Mouse (Mus musculus): ENCODE results near the gene Ctla4. TPM values are rescaled to one million over a fixed set of nuclear protein-coding genes. Genes with fewer than 3 reads are reported as not detected.
A peak's percentile ranks its signal among the peaks of the same experiment; 100 is the strongest.

Ctla4 gene
- polyA plus RNA-seq, 1 experiment from 2014 or later: not detected

DNA sequence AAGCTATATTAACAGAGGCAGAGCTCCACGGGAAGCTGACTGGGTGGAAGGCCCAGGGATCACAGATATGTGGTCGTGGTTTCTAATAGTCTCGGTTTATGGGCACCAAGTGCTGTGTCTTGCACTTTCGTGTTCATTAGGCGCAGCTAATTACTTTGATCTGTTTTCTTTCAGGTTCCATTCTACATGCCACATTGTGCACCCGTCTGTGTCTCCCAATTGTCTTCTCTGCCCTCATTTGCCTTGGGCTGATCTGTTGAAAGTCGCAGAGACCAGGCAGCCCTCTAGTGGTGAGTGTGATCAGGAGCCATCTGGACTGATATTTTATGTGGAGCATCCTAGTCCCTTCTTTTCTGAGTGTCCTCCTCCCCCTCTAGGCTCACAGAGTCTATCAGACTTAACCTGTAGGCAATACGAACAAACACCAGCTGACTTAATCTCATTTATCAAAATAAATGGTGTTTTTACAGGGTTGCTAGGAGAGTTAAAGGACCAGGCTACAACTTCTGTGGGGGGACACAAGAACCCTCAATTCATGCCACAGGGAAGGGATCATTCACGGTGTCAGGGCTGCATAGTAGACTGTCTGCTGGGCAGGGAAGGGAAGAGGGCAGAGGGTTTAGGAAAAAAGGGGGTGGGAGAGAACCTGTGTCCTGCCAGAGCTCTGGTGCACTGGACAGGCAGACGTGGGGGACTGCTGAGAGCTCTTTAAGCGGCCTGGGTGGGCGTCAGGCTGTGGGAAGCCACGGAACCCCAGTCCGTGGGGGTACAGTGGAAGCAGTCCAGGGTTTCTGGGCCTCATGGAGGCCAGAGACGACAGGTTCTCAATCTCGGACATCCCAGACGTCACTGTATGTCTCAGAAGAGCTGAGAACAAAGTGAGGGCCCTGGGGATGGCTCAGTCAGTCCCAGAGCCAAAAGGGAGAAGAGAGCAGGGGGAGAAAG, 18.2 kb upstream of the Ctla4 start:
- Histone ChIP-seq H3K4me2 (replicated peaks) (no peak overlapping the region), H3K27ac (no peak overlapping the region), H3K9me3 (no peaks in the 10 kb centered on the region), H3K9ac (replicated peaks) (no peak overlapping the region), H3K27me3 (no peaks in the 10 kb centered on the region), H3K36me3 (no peaks in the 10 kb centered on the region), H3K4me3 (replicated peaks) (no peak overlapping the region), H3K4me1 (replicated peaks) (0 out of 2 replicates have a peak, but pooled peaks cover 2% of the 10 kb centered on the region)
- 63% methylated on average over 17 of the region's 17 CpGs for WGBS
- ATAC-seq: peak; percentile 67

DNA sequence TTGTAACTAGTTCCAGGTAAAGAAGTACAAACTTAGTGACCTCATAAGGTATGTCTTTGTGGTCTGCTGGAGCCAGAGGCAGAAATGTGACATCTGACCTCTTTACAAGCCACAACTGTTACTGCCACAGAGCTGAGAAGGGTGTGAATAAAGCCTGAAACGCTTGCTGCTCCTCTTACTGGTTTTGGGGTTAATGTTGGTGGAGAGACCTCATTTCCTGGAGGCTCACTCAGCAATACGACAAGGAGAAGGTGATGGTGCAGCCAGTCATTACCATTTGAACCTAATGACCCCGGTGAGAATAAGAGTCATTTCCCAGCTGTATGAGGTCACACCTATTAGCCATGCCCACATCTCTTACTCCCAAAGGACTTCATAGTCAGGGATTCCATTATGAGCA, 11.5 kb upstream of the Ctla4 start:
- Histone ChIP-seq H3K27me3 (no peaks in the 10 kb centered on the region), H3K9me3 (no peaks in the 10 kb centered on the region), H3K4me2 (replicated peaks) (no peak overlapping the region), H3K4me3 (replicated peaks) (no peak overlapping the region), H3K27ac (no peak overlapping the region), H3K4me1 (replicated peaks) (no peaks in the 10 kb centered on the region), H3K9ac (replicated peaks) (no peak overlapping the region), H3K36me3 (no peaks in the 10 kb centered on the region)
- ATAC-seq: no peak
- WGBS: 66% methylated on average over 3 of the region's 3 CpGs

DNA sequence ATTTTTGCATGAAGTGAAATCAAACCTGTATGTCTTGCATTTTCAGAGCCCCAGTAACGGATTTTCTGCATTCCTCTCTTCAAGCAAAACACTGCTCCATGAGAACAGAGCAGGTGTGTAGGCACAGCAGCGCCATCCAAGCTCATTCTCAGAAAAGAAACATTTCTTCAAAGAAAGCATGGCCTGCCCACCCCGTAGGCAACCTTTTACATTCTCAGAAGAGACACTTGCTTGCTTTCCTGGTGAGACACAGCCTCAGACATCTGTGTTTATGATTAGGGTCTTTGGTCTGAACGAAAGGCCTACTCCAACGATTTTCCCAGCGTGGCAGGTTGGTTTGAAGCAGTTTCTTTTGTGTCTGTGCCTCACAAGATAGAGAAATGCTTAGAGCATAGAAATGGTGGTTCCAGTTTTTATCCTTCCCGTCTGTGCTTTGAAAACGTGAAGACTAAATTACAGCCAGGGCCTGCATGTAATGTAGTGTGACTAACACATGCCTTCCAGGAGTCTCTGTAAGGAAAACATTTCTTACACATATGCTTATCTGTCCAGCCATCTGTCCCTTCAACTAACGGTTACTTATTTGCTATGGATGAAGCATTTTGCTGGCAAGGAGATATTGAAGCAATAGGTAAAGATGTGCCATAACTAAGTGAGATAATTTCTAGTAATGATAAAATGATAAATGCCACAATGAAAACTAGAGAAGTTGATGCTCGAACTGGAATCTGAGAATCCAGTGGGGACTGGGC, 6.5 kb upstream of the Ctla4 start:
- H3K36me3 ChIP-seq: no peaks in the 10 kb centered on the region
- no peaks in the 10 kb centered on the region for H3K27me3 ChIP-seq
- no peak overlapping the region for H3K4me3 ChIP-seq (replicated peaks)
- no peaks in the 10 kb centered on the region for H3K4me1 ChIP-seq (replicated peaks)
- WGBS: 70% methylated on average over 10 of the region's 10 CpGs
- no peaks in the 10 kb centered on the region for H3K9me3 ChIP-seq
- no peak overlapping the region for H3K4me2 ChIP-seq (replicated peaks)
- peak overlapping the region; percentile 49; the same call in 1 of the 2 replicates for H3K27ac ChIP-seq
- H3K9ac ChIP-seq (replicated peaks): no peak overlapping the region
- no peak for ATAC-seq

DNA sequence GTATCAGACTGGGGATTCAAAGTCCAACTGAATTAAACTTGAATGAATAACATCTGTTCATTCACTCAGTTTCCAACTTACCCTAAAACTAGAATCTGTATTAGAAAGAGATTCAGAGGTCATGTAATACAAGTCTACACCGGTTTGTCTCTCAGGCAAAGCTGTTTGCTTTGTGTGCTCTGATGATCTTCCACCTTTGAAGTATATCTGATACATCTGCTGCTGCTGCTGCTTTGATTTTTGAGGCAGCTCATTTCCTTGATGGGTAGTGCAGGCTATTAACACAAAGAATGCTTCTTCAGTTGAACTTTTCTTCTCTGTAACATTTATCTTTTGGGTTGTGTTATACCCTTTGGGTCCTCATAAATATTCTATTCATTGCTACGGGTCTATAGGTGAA, 4.0 kb upstream of the Ctla4 start:
- no peak for ATAC-seq
- Histone ChIP-seq H3K36me3 (no peaks in the 10 kb centered on the region), H3K4me3 (replicated peaks) (no peak overlapping the region), H3K9ac (replicated peaks) (no peak overlapping the region), H3K9me3 (no peaks in the 10 kb centered on the region), H3K4me1 (replicated peaks) (no peaks in the 10 kb centered on the region), H3K27ac (no peak overlapping the region), H3K4me2 (replicated peaks) (no peak overlapping the region), H3K27me3 (no peaks in the 10 kb centered on the region)
- 73% methylated on average over 2 of the region's 2 CpGs for WGBS

DNA sequence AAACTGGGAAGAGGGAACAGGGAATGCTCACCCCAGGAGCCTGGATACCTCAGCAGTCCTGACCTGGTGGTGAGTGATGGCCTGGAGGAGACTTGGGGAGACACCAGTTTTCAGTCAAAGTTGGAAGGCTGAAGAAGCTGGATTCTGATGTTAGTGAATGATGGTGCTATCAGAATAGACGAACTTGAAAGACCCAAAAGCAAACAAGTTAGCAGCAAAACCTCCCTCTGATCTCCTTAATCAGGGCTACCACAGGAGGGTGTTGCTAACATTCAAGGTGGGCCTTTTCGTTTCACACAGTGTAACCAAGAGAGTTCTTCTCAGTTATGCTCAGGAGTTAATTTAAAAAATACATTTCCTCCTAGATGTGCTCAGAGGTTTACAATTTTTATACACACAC, 3.5 kb upstream of the Ctla4 start:
- Histone ChIP-seq H3K27ac (no peak overlapping the region), H3K4me1 (replicated peaks) (no peaks in the 10 kb centered on the region), H3K9me3 (no peaks in the 10 kb centered on the region), H3K4me2 (replicated peaks) (no peak overlapping the region), H3K36me3 (no peaks in the 10 kb centered on the region), H3K27me3 (no peaks in the 10 kb centered on the region), H3K4me3 (replicated peaks) (no peak overlapping the region), H3K9ac (replicated peaks) (no peak overlapping the region)
- ATAC-seq: no peak
- 80% methylated on average over 2 of the region's 2 CpGs for WGBS

DNA sequence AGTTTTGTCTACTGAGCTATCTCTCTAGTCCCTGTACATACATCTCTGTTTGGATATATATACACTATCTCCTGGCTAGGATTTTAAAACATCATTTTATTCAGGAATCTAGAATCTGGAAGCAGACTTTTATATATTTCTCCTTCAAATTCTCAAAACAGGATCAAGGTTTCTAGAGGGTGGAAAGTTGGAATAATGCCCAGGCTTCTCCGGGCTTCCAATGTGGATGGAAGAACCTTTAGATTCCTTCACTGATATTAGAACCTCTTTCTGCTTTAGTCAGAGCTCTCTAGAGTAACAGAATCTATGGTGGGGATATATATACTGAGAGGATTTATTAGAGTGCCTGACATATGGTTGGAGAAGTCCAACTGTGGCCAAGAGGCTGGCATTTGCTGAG, 2.2 kb upstream of the Ctla4 start:
- no peaks in the 10 kb centered on the region for H3K36me3 ChIP-seq
- no peak overlapping the region for H3K9ac ChIP-seq (replicated peaks)
- no peaks in the 10 kb centered on the region for H3K27me3 ChIP-seq
- no peak for ATAC-seq
- H3K4me3 ChIP-seq (replicated peaks): no peak overlapping the region
- H3K4me2 ChIP-seq (replicated peaks): no peak overlapping the region
- H3K27ac ChIP-seq: no peak overlapping the region
- no peaks in the 10 kb centered on the region for H3K4me1 ChIP-seq (replicated peaks)
- H3K9me3 ChIP-seq: no peaks in the 10 kb centered on the region
- WGBS: 86% methylated on average over 1 of the region's 1 CpGs

DNA sequence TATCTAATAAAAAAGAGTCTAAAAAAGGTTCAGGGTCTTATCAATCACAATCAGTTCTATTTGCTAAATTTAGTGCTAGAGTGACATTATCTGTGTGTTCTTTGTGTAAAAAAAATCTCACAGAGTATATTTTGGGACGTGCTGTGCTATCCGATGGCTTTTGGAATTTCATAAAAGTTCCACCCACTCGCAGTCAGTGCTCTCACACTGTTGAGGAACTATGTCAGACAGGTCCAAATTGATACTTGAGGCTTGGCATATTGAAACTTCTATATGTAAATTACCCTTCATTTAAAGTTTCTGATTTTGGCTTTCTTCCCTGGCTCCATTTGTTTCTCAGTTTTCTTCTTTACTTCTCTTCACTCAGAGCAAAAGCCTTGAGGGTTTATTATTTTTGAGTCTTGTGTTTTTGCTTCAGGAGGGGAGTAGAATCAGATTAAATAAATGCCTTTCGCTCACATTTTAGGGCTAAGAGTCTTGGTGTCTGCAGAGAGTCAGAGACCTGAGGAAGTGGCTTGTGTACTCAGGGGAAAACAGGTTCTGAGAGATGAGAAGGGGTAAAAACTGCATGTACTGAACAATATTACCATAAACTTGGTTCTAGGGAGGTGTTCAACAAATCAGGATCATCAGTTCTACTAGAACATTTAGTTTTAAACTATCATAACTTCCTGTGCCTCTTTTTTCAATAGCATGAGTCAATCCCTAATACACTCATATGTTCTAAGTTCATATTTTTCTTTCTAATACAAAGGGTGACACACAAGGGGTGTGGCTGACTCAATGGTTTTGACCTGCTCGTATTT, 11.5 kb downstream of the Ctla4 start:
- Histone ChIP-seq H3K9me3 (no peaks in the 10 kb centered on the region), H3K4me2 (replicated peaks) (no peak overlapping the region), H3K9ac (replicated peaks) (no peak overlapping the region), H3K27me3 (no peaks in the 10 kb centered on the region), H3K4me1 (replicated peaks) (no peaks in the 10 kb centered on the region; the same call in 1 of the 2 replicates), H3K4me3 (replicated peaks) (no peak overlapping the region), H3K27ac (no peak overlapping the region), H3K36me3 (no peaks in the 10 kb centered on the region)
- ATAC-seq: no peak
- 94% methylated on average over 5 of the region's 5 CpGs for WGBS

DNA sequence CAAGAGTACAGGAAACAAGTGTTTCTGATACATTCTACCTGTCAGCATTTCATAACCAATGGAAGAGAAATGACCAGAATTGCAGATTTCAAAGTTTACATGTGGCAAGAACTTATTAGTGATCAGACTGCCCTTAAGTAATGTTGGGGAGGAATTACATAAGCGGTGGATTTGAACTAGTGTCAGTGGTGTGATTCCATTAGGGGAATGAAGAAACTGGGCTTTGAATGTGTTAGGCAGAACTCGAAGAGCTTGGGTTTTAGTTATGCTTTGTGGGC, 12.1 kb downstream of the Ctla4 start:
- 81% methylated on average over 2 of the region's 2 CpGs for WGBS

DNA sequence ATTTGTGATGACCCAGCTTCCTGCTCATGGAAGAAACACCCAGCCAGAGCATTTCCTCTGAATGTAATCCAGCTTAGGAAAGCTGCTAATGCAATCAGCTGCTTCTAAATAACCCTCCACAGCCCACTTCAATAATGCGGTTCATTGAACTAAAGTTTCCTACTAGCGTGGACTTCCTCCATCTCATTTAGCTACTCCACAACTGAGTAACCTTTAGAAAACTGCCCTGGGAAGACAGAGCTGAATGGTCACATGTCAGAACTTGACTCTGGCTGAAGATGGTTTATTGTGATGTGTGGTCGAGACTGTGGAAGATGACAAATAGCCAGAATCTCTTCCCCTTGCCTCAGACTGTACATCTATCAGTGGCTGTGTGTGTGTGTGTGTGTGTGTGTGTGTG, 12.4 kb downstream of the Ctla4 start:
- Histone ChIP-seq H3K4me3 (replicated peaks) (no peak overlapping the region), H3K36me3 (no peaks in the 10 kb centered on the region), H3K27ac (no peak overlapping the region), H3K9ac (replicated peaks) (no peak overlapping the region), H3K4me2 (replicated peaks) (no peak overlapping the region), H3K9me3 (no peaks in the 10 kb centered on the region), H3K27me3 (no peaks in the 10 kb centered on the region), H3K4me1 (replicated peaks) (no peaks in the 10 kb centered on the region; the same call in 1 of the 2 replicates)
- WGBS: 87% methylated on average over 3 of the region's 3 CpGs
- no peak for ATAC-seq

More for the DNA sequence above, 12.1 kb downstream of the Ctla4 start:
- ATAC-seq: no peak
- H3K9me3 ChIP-seq: no peaks in the 10 kb centered on the region
- H3K4me3 ChIP-seq (replicated peaks): no peak overlapping the region
- no peaks in the 10 kb centered on the region; the same call in 1 of the 2 replicates for H3K4me1 ChIP-seq (replicated peaks)
- no peaks in the 10 kb centered on the region for H3K36me3 ChIP-seq
- no peak overlapping the region for H3K4me2 ChIP-seq (replicated peaks)
- H3K9ac ChIP-seq (replicated peaks): no peak overlapping the region
- H3K27ac ChIP-seq: no peak overlapping the region
- H3K27me3 ChIP-seq: no peaks in the 10 kb centered on the region

DNA sequence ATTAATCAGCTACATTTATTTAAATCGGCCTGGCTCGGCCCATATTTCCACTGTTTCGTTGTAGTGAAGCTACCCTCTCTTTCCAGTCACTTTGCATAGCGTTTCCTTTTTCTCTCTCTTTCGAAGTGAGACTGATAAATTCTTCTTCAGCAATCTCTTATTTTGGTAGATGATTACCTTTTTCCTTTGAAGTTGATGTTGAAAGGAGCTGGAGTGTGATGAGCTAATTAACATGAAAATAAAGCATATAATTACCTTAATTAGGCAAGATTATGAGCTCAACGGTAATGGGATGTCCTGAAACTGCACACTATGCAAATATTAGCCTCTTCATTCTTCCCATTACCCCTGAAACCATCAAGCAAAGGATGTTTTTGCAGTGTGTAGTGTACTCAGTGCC, 15.7 kb downstream of the Ctla4 start:
- Histone ChIP-seq H3K9me3 (no peaks in the 10 kb centered on the region), H3K9ac (replicated peaks) (no peak overlapping the region), H3K4me2 (replicated peaks) (no peak overlapping the region), H3K4me1 (replicated peaks) (no peaks in the 10 kb centered on the region; the same call in 1 of the 2 replicates), H3K27ac (no peak overlapping the region), H3K4me3 (replicated peaks) (no peak overlapping the region), H3K27me3 (no peaks in the 10 kb centered on the region), H3K36me3 (no peaks in the 10 kb centered on the region)
- WGBS: 75% methylated on average over 6 of the region's 6 CpGs
- ATAC-seq: no peak

DNA sequence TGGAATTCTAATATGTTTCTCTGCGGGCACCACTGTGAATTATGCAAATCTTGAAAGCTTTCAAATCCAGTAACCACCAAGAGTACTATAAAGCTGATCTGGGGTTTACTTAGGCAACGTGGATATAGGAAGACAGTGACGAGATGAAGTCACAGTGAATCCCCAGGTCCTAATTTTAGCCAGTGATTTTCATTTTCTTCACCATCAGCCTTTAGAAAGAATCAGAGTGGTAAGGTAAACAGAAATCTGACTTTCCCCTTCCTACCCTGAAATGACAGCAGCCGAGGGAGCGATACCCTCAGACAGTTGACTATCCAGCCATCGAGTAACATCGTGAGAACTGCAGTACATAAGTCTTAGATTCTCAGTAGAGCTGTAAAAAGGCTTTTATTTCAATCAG, 16.3 kb downstream of the Ctla4 start:
- Histone ChIP-seq H3K36me3 (no peaks in the 10 kb centered on the region), H3K4me1 (replicated peaks) (no peaks in the 10 kb centered on the region; the same call in 1 of the 2 replicates), H3K4me3 (replicated peaks) (no peak overlapping the region), H3K9ac (replicated peaks) (no peak overlapping the region), H3K4me2 (replicated peaks) (no peak overlapping the region), H3K27me3 (no peaks in the 10 kb centered on the region), H3K27ac (no peak overlapping the region), H3K9me3 (no peaks in the 10 kb centered on the region)
- WGBS: 89% methylated on average over 7 of the region's 7 CpGs
- ATAC-seq: no peak
